Mouse (Mus musculus) cerebellum, adult 11-12 months (tissue): ENCODE measurements around the gene Plxna2.
A peak's percentile ranks its signal among the peaks of the same experiment; 100 is the strongest.

ENCODE experiments used
- DNase-seq: peaks from one replicate; pipeline ENCODE4 v3.0.0; 2022

Plxna2 gene

GRCm38 (mm10) chr1:194714138-194715031, 96.4 kb downstream of the Plxna2 start:
- DNase-seq: peak; percentile 33

- DNase-seq: no peak
Measured at GRCm38 (mm10) chr1:194717451-194717874, 99.4 kb downstream of the Plxna2 start.

- DNase-seq: no peak
Measured at GRCm38 (mm10) chr1:194720406-194720805, 102.4 kb downstream of the Plxna2 start.

- DNase-seq: no peak
Measured at GRCm38 (mm10) chr1:194721260-194721659, 103.2 kb downstream of the Plxna2 start.

GRCm38 (mm10) chr1:194722329-194722728, 104.3 kb downstream of the Plxna2 start:
- DNase-seq: peak; percentile 53

GRCm38 (mm10) chr1:194734836-194735235, 116.8 kb downstream of the Plxna2 start:
- no peak for DNase-seq

GRCm38 (mm10) chr1:194739894-194740293, 121.9 kb downstream of the Plxna2 start:
- DNase-seq: peak; percentile 42

GRCm38 (mm10) chr1:194742901-194743422, 124.9 kb downstream of the Plxna2 start:
- no peak for DNase-seq

GRCm38 (mm10) chr1:194745177-194745934, 127.3 kb downstream of the Plxna2 start:
- DNase-seq: no peak

GRCm38 (mm10) chr1:194746332-194747249, 128.6 kb downstream of the Plxna2 start:
- peak; percentile 26 for DNase-seq

- DNase-seq: no peak
Measured at GRCm38 (mm10) chr1:194747258-194747657, 129.2 kb downstream of the Plxna2 start.

- DNase-seq: no peak
Measured at GRCm38 (mm10) chr1:194753168-194753567, 135.2 kb downstream of the Plxna2 start.

- DNase-seq: no peak
Measured at GRCm38 (mm10) chr1:194756001-194756400, 138.0 kb downstream of the Plxna2 start.

- DNase-seq: no peak
Measured at GRCm38 (mm10) chr1:194756409-194756808, 138.4 kb downstream of the Plxna2 start.

GRCm38 (mm10) chr1:194756863-194757262, 138.8 kb downstream of the Plxna2 start:
- DNase-seq: no peak

GRCm38 (mm10) chr1:194761432-194762212, 143.6 kb downstream of the Plxna2 start:
- no peak for DNase-seq

GRCm38 (mm10) chr1:194762896-194763295, 144.9 kb downstream of the Plxna2 start:
- no peak for DNase-seq

- DNase-seq: no peak
Measured at GRCm38 (mm10) chr1:194764951-194765350, 146.9 kb downstream of the Plxna2 start.

- no peak for DNase-seq
Measured at GRCm38 (mm10) chr1:194768799-194769198, 150.8 kb downstream of the Plxna2 start.

- DNase-seq: no peak
Measured at GRCm38 (mm10) chr1:194772053-194772452, 154.0 kb downstream of the Plxna2 start.

GRCm38 (mm10) chr1:194773899-194774298, 155.9 kb downstream of the Plxna2 start:
- no peak for DNase-seq

- DNase-seq: no peak
Measured at GRCm38 (mm10) chr1:194774350-194774749, 156.3 kb downstream of the Plxna2 start.
